Mouse (Mus musculus) CD4-positive helper T cell, adult 2 months (primary cell): ENCODE measurements around the gene Mpig6b.
"Not testable (repeated sequence)": the region's sequence is repeated elsewhere in the genome, so short reads cannot be mapped to it uniquely, and the experiment has no call there.

Experiments used
- DNase-seq: peaks from one replicate; pipeline ENCODE4 v3.0.0-alpha.2; 2012; ENCODE audit warnings: low read depth, missing footprints, low spot score

Mpig6b gene

GRCm38 (mm10) chr17:35039121-35039873 is 26.7 kb downstream of the Mpig6b start:
- no peak for DNase-seq

DNA sequence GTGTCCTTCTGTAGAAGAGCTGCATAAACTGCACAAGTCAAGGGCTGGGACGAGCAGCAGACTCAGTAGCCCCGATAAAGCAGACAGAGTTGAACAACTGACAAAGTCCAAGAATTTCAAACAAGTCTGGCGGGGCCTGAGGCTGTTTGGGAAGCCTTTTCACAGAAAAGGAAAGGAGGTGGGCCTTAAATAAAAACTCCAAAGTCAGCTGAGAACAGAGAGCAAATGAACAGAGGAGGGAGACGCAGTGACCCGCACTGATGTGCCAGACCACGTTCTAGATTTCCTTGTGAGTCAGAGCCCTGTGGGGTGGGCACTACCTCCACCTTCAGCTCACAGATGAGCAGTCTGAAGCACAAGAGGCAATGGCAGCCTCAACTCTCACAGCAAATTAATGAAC is 31.1 kb downstream of the Mpig6b start:
- DNase-seq, result no peak

DNA sequence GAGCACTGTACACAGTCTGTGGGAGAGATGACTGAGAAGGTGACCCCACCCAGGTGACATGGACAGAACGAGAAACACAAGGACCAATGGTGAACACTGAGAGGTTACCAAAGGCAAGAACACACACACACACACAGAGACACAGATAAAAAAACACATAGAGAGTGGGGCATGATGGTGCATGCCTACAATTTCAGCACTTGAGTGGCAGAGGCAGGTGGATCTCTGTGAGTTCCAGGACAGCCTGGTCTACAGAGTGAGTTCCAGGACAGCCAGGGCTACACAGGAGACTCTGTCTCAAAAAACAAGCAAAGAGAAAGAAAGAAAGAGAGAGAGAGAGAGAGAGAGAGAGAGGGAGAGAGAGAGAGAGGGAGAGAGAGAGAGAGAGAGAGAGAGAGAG is 32.3 kb downstream of the Mpig6b start:
- DNase-seq, result not testable (repeated sequence)

DNA sequence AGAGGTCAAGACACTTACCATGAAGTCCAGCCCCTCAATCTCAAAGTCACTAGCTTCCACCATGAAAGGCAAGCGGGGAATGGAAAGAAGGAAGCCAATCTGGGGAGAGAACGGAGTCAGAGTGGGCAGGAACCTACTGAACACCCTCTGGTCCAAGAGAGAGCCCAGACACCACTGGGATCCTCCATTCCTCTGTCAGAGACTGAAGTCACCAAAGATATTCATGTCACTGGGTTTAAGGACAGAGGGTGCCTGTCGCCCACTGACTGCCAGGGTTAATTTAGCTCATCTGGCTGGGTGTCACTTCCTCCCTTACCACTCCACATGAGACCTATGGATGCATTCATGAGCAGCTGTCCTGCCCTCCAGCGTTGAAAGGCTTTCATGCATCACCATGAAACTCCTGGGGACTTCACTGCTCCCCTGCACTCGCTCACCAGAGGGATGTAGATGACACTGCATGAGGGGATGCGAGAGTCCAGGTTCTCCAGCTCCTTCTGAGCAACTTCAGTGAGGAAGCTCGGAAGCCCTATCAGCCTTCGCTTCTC is 33.6 kb downstream of the Mpig6b start:
- DNase-seq, result no peak

GRCm38 (mm10) chr17:35031880-35032279 is 34.1 kb downstream of the Mpig6b start:
- DNase-seq, result no peak

DNA sequence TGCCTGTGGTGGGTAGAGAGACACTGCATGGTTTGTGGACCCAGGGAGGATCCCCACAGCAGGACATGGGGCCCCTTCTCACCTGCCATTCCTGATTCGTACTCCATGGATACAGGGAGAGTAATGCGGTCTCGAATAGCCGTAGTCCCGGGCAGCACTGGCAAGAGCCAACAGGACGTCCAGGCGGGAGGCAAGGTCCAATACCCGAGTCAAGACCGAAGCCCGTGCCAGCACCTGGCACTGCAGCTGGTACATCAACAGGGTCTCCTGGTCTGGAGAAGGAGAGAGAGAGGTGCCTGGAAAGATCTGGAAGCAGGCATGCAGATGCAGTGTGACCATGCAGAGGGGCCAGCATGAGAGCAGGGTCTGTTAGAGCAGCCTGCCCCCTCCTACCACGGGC is 34.7 kb downstream of the Mpig6b start:
- no peak for DNase-seq

DNA sequence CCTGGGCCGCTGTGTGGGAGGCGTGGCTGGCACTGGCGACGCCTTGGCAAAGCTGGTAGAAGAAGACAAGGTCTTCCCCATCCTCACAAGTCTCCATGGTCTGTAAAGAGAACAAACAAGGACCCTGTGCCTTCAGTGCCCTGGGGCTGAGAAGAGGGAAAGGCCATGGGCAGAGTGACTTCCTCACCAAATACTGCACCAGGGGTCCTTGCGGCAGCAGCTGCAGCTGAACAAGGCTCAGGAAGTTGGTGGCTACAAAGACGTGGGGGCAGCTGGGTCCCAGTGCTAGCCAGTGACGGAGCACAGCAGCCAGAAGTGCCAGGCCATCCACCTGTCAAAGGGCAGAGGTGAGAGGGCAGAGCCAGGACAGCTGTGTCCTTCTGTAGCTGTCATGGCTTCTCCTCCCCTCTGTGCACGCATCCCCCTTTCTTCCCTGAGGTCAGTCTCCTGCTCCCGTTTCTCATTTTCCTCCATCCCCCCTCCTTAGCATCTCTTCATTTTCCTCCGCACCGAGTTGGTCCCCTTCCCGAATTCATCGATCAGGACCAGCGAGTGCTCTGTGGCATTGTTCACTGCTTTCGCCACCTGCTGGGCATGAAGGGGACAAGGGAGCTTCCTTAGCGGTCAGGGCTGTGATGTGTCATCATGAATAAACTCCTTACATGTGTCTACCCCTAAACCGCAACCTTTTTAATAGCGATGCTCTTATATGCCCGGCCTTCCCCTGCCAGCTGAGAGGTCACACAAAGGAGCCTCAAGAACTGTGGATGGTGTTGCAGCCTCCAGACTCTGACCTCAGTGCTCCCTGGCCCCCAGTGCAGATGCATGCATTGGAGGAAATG is 36.1 kb downstream of the Mpig6b start:
- peak; percentile 33 for DNase-seq

- no peak for DNase-seq
These were observed 37.7 kb downstream of the Mpig6b start for GRCm38 (mm10) chr17:35028315-35028714.

DNA sequence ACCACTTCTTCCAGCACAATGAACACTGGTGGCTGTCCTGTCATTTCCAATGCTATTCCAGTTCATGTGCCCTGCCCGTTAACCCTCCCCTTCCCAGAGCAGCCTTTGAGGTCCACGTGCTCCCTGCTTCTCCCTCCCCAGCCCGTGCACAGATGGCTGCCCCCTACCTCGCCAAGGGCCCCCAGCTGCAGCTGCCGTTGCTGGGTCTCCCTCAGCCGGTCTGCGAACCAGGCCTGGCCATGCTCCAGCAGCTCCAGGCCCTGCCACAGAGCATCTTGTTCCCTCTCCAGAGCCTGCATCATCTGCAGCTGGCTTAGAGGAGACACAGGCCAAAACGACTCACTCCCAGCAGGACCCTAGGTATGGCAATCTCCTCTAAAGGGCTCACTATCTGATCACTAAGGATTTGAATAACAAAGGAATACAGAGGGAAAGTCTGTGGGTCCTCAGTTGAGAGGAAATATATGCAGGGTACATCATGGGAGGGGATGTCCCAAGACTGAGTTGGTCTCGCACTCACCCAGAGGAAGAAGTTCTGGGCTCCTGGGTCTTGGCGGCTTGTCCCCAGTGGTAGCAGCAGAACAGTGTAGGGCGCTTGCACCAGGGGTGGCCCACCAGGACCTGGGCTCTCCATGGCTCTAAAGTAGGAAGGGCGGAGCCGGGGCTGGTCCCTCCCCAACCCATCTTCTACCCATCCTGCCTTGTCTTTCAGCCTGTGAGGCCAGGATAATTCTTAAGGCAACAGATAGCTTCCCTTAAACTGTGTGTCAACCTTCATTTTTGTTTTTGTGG is 38.5 kb downstream of the Mpig6b start, which contains the start of gene Sapcd1:
Gene Sapcd1 (minus strand): TSS at position 740 of the 792 bp plus-strand sequence.
- DNase-seq, result no peak

DNA sequence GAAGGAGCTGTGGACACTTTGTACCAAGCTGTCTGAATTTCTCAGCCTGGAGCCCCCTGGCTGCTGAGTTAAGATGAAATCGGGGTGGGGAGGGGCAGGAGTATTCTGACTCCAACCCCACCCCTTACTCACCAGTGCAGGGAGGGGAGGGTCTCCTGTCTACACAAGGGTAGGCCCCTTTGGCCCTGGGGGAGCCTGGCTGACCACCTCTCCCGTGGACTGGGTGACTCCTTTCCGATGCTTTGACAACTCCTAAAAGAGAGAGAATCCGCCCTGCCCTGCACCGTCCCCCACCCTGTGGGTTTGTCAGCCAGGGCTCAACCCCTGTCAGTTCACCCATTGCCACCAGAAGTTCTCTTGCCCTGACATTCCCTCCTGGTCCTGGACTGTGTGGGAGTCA is 39.8 kb downstream of the Mpig6b start:
- no peak for DNase-seq

- DNase-seq, result no peak
These were observed 41.1 kb downstream of the Mpig6b start for GRCm38 (mm10) chr17:35024691-35025488.

DNA sequence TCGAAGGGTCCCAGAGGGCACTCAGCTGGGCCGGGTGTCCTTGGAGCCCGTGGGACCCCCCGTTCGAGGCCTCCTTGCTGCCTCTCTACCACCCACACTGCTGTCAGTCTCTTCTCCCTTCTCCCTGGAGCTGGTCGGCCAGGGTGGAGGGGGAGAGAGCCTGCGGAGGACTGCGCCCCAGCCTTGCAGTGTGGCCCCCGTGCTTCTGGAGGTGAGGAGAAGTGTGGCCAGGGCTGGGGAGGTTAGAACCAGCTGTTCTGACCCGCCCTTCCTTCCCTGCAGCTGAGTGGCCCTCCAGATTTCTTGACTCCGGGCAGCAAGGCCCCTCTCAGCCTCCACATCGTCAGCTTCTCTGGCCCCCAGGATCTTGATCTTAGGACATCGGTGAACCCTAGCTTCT is 41.7 kb downstream of the Mpig6b start:
- no peak for DNase-seq

DNA sequence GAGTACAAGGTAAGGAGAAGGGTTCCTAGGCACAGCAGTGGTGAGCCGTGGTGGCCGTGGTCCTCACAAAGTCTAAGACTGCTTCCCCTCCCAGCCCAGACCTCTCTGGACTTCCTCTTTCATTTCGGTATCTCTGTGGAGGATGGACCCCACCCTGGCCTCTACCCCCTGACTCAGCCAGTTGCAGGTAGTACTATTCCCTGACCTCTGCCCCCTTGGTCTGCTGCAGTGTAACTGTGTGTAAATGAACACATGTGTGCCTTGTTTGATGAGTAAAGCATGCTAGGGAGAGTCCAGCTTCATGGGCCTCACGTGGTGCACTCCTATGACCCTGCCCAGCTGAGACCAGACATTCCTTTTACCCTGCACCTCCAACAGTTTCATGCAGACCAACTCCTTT is 42.2 kb downstream of the Mpig6b start:
- no peak for DNase-seq

DNA sequence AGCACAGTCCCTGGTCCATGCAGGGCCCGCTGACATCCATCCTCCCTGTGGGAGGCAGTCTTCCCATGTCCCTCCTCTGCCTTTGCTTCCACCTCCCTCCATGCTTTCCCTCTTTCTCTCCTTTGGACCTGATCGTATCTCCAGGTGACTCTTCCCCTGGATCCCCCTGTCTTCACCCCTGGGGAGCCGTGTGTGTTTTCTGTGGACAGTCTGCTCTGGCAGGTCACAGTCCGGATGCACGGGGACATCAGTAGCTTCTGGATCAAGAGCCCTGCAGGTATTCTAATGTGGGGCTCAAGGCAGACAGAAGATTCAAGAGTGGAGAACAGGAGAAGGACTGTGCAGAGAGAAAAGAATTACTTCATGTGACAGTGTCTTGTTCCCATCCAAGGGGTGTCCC is 42.8 kb downstream of the Mpig6b start:
- no peak for DNase-seq

GRCm38 (mm10) chr17:35022541-35023060 is 43.4 kb downstream of the Mpig6b start:
- DNase-seq, result no peak

DNA sequence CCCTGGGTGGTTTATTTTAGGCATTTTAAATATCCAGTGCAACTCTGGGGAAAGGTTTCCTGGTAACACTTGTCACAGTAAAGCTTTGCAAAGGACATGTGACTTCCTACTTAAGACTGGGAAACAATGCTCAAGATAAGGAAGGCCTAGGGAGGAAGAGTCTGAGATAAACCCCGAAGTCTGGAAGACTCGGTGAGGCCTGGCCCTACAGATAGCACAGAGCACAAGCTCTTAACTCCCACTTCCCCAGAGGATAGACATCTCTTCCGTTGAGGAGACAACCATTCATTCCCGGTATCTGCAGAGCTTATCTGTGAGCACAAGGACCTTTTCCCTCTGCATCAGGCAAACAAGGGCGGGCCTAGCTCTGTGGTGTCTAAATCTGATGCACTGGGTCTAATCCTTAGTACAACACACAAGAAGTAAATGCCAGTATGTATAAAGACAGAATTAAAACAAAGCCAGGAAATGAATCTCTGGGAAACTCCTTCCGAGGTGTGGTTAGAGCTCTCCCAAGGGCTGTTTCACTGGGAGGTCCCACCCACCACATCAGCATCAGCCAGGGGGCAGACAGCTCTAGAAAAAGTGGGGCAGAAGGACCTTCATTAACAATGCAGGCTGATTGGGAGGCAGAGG is 44.0 kb downstream of the Mpig6b start:
- DNase-seq, result no peak

- DNase-seq, result peak; percentile 81
These were observed 44.7 kb downstream of the Mpig6b start for GRCm38 (mm10) chr17:35021163-35021808.

DNA sequence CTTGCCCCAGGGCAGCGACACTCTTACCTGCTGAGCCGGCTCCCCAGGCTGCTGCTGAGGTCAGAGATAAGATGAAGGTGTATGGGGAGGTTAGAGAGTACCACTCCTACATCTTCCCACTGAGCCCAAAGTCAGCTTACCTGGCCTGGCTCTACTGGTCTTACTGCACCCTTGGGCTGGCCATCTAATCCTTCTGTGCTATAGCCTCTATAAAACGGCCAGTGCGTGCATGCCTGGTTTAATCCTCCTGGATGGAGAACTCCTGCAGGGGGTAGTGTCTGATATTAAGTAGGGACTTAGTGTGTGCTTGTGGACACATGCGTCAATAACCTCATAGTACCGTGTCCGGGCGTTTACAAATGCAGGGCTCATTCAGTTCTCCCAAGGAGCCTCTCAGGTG is 45.4 kb downstream of the Mpig6b start:
- no peak for DNase-seq

- DNase-seq, result no peak
These were observed 46.1 kb downstream of the Mpig6b start for GRCm38 (mm10) chr17:35019894-35020293.

DNA sequence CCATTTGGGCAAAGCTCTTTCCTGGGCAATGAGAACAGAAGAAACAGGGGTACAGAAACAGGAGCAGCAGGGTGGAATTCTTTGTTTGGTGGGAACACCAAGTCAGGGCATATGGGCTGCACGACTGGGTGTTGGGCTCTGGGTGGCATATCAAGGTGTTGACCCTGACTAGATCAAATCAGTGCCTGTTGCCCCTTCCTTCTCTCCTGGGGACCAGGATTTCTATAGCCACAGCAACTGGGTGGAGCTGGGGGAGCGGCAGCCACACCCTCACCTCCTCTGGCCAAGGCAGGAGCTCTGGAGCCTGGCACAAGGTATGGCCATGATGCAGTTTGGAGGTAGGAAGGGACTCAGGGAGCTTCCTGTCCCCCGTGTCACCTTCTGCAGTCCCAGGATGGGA is 47.8 kb downstream of the Mpig6b start:
- DNase-seq, result no peak
